Mouse (Mus musculus) forebrain, embryonic 12.5 days (tissue): ENCODE measurements at regions not wholly inside any gene's neighbourhood (a gene's known extent, or its start where the extent isn't known, plus 50 kb on each side); places are given as distances from the start of the nearest gene placed in this dataset.
A peak's percentile ranks its signal among the peaks of the same experiment; 100 is the strongest.

Source experiments
- ATAC-seq: fragments of 200-750 bp; cut with Nextera tagmentation; 2 replicates; pipeline ENCODE4 v1.8.0; 2017; ENCODE audit warnings: moderate TSS enrichment; ENCODE audit not compliant: low FRiP score
- H3K27ac ChIP-seq: fragments of 300-500 bp; sonication (generic); 2 replicates; pipeline ENCODE4 v1.5.1; 2016; ENCODE audit warnings: mild to moderate bottlenecking
- H3K27me3 ChIP-seq: fragments of 300-500 bp; sonication (generic); 2 replicates; pipeline ENCODE4 v1.6.1; 2016; ENCODE audit warnings: mild to moderate bottlenecking
- H3K36me3 ChIP-seq: fragments of 300-500 bp; sonication (generic); replicated peaks from 2 replicates; pipeline ENCODE4 v1.6.1; 2016; ENCODE audit warnings: mild to moderate bottlenecking
- H3K4me1 ChIP-seq: fragments of 300-500 bp; sonication (generic); 2 replicates; pipeline ENCODE4 v1.6.1; 2016
- H3K4me2 ChIP-seq: fragments of 300-500 bp; sonication (generic); 2 replicates; pipeline ENCODE4 v1.6.1; 2016; ENCODE audit warnings: mild to moderate bottlenecking, moderate library complexity
- H3K4me3 ChIP-seq: fragments of 300-500 bp; sonication (generic); replicated peaks from 2 replicates; pipeline ENCODE4 v1.5.1; 2016; ENCODE audit warnings: mild to moderate bottlenecking
- H3K9ac ChIP-seq: fragments of 300-500 bp; sonication (generic); 2 replicates; pipeline ENCODE4 v1.6.1; 2016; ENCODE audit warnings: mild to moderate bottlenecking
- H3K9me3 ChIP-seq: fragments of 300-500 bp; sonication (generic); 2 replicates; pipeline ENCODE4 v1.6.1; 2016
- WGBS: fragments of 180-500 bp; shearing (Covaris S2); methylation state at CpG from one replicate; pipeline ENCODE4 v1.1.7; 2016; 5-methylcytosine and 5-hydroxymethylcytosine counted together

DNA sequence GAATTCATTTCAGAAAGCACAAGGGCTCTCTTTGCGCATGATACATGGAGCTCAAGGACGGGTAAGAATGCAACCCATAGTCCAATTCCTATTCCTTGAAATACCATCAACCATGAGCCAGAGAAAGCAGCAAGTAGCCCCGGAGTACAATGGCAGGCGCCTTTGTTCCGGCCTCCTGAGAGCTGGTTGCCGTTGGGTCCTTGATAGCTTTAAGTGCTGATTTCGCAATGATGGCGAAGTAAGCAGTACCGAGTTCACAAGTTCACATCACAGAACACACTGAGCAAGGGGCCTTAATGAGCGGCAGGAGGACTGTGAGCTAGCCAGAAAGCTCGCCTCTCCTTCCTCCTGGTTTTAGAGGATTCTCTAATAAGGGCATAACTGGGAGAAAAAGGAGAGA, 227.3 kb downstream of the Cdca7 start:
- H3K9ac ChIP-seq, result no peak overlapping the region
- 75% methylated on average over 11 of the region's 11 CpGs for WGBS
- no peak overlapping the region for H3K27ac ChIP-seq
- H3K9me3 ChIP-seq, result no peaks in the 10 kb centered on the region
- H3K4me1 ChIP-seq, result peaks cover 6% of the 10 kb centered on the region
- H3K36me3 ChIP-seq, result no peaks in the 10 kb centered on the region
- H3K27me3 ChIP-seq, result no peaks in the 10 kb centered on the region
- no peak for ATAC-seq
- no peak overlapping the region for H3K4me3 ChIP-seq
- no peak overlapping the region for H3K4me2 ChIP-seq

DNA sequence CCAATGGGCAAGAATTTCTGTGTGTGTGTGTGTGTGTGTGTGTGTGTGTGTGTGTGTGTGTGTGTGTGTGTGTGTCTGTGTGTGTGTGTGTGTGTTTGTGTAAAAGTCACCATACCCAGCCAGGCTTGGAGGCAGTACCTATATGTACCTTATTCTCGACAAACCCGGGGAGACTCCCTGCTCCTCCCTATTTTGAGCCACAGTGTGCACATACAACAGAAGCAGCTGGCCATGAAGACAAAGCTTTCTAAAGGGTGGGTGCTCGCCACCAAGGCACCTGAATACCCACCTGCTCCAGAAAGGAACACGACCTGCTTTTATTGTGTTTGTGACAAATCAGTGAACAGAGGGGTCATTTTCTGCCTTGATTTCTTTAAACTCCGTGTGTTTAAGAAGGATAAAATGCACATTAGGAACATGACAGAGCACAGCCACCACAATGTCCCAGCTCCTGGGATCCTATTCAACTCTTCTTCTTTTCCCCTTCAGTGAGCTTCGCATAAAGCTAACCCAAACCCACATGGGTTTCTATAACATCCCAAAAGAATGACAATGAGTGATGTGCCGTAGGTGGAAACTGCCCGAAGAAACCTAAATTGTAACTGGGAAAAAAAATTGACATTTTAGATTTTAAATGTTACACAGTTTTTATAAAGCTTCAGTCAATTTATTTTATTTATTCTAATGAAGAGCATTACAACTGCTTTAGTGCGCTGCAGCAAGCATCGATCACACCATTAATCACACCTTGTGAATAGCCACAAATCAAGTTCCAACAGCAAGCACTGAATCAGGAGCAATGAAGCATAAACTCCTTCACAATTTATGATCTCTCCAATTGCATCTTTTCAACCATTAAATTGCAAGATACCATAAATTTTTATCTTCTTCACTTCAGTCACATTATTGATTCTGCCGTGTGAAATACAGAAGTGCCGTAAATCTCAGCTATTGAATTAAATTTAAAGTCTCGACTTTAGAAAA, 232.0 kb downstream of the Cdca7 start:
- WGBS, result 72% methylated on average over 13 of the region's 13 CpGs
- H3K9ac ChIP-seq, result no peak overlapping the region
- no peak for ATAC-seq
- no peaks in the 10 kb centered on the region; the same call in 1 of the 2 replicates for H3K4me1 ChIP-seq
- H3K27ac ChIP-seq, result no peak overlapping the region
- peaks cover 7% of the 10 kb centered on the region; the same call in 1 of the 2 replicates for H3K27me3 ChIP-seq
- H3K36me3 ChIP-seq, result no peaks in the 10 kb centered on the region
- H3K9me3 ChIP-seq, result no peaks in the 10 kb centered on the region
- no peak overlapping the region for H3K4me2 ChIP-seq
- no peak overlapping the region for H3K4me3 ChIP-seq

DNA sequence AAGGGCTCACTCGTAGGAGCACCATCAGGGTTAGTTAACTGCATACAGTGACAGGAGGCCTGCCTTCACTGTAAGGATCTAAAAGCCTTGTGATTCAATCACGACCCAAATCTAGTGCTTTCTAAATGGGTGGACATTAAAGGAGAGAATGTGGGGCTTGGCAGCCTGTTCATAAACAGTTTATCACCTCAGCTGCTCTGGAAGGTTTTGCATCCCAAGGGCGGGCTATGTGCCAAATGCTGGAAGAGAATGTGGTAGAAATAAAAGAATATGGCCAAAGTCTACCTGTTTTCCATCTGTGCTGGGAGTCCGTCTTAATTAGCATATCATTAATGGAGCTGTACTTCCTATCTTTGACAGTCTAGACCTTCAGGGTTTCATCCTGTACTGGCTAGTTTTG, 241.0 kb downstream of the Cdca7 start:
- Histone ChIP-seq H3K4me2 (no peak overlapping the region), H3K27me3 (peaks cover 7% of the 10 kb centered on the region), H3K4me3 (no peak overlapping the region), H3K9me3 (no peaks in the 10 kb centered on the region), H3K4me1 (peaks cover 10% of the 10 kb centered on the region; the same call in 1 of the 2 replicates), H3K27ac (no peak overlapping the region), H3K36me3 (no peaks in the 10 kb centered on the region), H3K9ac (no peak overlapping the region)
- no peak for ATAC-seq
- WGBS, result 87% methylated on average over 4 of the region's 4 CpGs

DNA sequence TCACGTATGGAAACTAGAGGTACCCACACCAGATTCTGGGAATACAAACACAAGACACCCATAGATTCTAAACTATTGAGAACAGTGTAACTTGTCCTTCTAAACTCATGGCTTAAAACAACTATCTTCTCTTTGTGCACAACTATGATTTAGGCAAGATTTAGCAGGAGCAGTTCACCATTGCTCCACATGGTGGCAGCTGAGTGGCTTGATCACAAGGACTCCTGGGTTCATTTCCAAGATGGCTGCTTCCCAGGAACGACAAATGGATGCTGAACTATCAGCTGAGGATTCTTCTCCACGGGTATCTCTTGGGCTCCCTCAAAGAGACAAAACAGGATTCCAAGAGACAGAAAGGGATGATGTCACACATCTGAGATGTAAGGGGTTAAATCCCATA, 251.5 kb downstream of the Sp3 start:
- H3K27ac ChIP-seq, result no peak overlapping the region
- no peaks in the 10 kb centered on the region for H3K9me3 ChIP-seq
- no peaks in the 10 kb centered on the region for H3K36me3 ChIP-seq
- H3K4me2 ChIP-seq, result no peak overlapping the region
- no peaks in the 10 kb centered on the region for H3K27me3 ChIP-seq
- H3K9ac ChIP-seq, result no peak overlapping the region
- WGBS, result 56% methylated on average over 3 of the region's 3 CpGs
- ATAC-seq, result no peak
- no peaks in the 10 kb centered on the region for H3K4me1 ChIP-seq
- H3K4me3 ChIP-seq, result no peak overlapping the region

DNA sequence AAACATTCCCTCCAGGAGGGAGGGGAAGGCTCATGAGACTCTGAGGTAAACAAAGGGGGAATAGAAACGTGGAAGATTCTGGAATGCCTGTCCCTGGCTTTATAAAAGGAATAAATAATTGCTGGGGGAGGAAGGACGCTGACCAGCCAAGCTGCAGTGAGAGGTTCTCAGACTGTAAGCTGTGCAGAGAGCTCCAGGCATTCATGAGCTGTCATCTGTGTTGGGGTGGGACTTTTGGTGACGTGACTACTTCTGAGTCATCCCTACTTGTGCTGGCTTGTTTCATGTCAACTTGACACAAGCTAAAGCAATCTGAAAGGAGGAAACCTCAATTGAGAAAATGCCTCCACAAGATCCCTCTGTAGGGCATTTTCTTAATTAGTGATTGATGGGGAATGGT, 246.9 kb downstream of the Sp3 start:
- no peak overlapping the region for H3K4me3 ChIP-seq
- no peaks in the 10 kb centered on the region for H3K36me3 ChIP-seq
- H3K4me2 ChIP-seq, result no peak overlapping the region
- WGBS, result 47% methylated on average over 3 of the region's 3 CpGs
- no peaks in the 10 kb centered on the region for H3K4me1 ChIP-seq
- no peak overlapping the region for H3K27ac ChIP-seq
- H3K9me3 ChIP-seq, result no peaks in the 10 kb centered on the region
- no peaks in the 10 kb centered on the region for H3K27me3 ChIP-seq
- H3K9ac ChIP-seq, result no peak overlapping the region
- no peak for ATAC-seq

DNA sequence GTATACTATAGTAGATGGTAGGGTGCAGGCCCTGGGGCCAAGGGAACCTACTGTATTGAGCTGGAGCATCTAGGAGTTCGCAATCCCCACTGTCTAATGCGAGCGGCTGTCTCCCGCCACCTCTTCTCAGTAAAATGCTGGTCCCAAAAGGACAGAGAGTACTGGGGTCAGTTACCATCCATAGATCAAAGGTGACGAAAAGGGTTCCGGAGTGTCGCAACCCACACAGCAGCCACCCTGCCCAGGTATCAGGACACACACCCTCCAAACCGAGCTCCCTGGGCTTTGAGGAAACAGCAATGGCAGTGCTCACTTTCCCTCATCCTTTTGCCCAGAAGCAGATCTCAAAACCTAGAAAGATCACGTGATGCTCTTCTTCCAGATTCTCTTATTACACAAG, 245.2 kb downstream of the Sp3 start:
- Histone ChIP-seq H3K9ac (no peak overlapping the region), H3K4me3 (no peak overlapping the region), H3K4me1 (no peaks in the 10 kb centered on the region), H3K27ac (no peak overlapping the region), H3K27me3 (no peaks in the 10 kb centered on the region), H3K36me3 (no peaks in the 10 kb centered on the region), H3K4me2 (no peak overlapping the region), H3K9me3 (no peaks in the 10 kb centered on the region)
- 93% methylated on average over 9 of the region's 9 CpGs for WGBS
- ATAC-seq, result no peak

DNA sequence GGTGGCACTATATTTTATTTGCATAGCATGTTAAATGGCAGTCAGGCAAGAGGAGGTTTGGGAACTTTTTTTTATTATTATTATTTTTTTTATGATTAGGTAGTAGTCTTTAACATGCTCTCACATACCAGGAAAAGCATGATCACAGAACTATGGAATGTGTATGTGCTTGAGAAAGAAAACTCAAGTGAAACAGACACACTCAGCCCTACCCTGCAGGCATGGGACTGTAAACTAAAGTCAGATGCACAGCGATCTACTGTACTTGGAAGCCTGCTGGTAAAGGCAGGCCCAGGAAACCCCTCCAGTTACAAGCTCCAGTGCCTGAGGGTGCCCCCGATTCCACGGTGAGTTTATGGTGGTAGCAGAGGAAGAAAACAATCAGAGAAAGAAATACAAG, 243.6 kb downstream of the Sp3 start:
- Histone ChIP-seq H3K9me3 (no peaks in the 10 kb centered on the region), H3K27ac (no peak overlapping the region), H3K9ac (no peak overlapping the region), H3K36me3 (no peaks in the 10 kb centered on the region), H3K27me3 (no peaks in the 10 kb centered on the region), H3K4me3 (no peak overlapping the region), H3K4me1 (no peaks in the 10 kb centered on the region), H3K4me2 (no peak overlapping the region)
- 86% methylated on average over 3 of the region's 3 CpGs for WGBS
- no peak for ATAC-seq

DNA sequence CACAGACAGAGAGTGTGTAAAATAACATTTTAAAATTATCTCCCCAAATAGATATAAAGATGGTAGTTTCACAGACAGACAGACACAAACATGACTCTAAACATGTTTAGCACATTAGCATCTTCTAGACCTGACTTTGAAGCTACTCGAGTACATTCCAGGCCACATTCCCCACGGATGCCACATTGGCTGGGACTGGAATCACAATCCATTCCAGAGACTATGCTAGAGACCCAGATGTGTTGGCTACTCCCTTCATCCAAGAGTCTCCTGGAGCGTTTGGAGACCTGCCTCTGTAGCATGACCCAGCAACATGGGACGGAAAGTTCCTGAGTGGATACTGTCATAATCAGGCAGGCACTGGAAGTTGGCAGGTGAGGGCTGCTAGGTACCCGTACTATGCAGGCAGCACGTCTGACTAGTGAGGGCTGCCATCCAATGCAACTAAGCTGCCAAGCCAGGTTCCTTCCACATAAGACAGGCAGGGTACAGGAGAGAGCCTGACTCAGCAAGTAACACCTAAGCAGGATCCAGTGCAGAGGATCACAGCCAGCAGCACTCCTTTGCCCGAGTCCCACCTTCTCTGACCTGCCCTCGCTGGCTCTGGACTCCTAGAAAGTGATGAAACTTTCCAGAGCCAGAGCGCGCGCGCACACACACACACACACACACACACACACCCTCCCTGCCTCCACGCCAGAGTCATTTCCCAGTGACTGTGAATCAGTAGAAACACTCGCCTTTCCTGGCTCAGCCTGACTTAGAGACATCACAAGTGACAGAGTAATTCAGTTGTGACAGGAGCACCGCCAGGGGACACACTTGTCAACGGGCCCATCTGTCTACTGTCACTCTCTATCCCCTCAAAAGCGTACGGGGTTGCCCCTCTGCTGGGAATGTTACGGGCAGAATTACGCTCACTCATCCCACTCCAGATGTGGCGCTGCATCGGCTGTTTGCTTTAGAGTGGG, 239.6 kb downstream of the Sp3 start:
- Histone ChIP-seq H3K4me3 (no peak overlapping the region), H3K4me2 (no peak overlapping the region), H3K4me1 (no peaks in the 10 kb centered on the region), H3K9ac (no peak overlapping the region), H3K9me3 (no peaks in the 10 kb centered on the region), H3K36me3 (no peaks in the 10 kb centered on the region), H3K27me3 (no peaks in the 10 kb centered on the region; the same call in 1 of the 2 replicates), H3K27ac (no peak overlapping the region)
- ATAC-seq, result 0 out of 2 replicates have a peak, but pooled peaks have one; percentile 11
- 73% methylated on average over 22 of the region's 22 CpGs for WGBS

DNA sequence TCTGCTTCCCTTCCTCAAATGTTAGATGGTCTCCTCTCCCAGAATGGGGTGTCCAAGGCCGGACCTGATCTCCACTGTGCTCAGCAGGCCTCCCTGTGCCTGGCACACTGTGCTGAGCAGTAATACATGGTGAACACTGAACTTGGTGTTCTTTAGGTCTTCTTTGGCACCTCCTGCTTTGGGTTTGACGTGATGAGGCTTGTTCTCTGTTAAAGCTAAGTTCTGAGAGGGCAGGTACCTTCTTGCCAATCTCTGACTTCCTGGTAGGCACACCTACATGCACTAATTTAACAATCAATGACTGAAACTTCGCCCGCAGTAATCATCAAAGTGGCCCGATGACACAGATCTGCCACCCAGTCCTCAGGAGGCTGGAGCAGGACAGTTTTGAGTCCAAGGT, 238.5 kb downstream of the Sp3 start:
- no peaks in the 10 kb centered on the region for H3K4me1 ChIP-seq
- no peak overlapping the region for H3K9ac ChIP-seq
- H3K36me3 ChIP-seq, result no peaks in the 10 kb centered on the region
- no peak overlapping the region for H3K27ac ChIP-seq
- no peak overlapping the region for H3K4me2 ChIP-seq
- no peak for ATAC-seq
- H3K27me3 ChIP-seq, result no peaks in the 10 kb centered on the region; the same call in 1 of the 2 replicates
- WGBS, result 86% methylated on average over 5 of the region's 5 CpGs
- H3K4me3 ChIP-seq, result no peak overlapping the region
- no peaks in the 10 kb centered on the region for H3K9me3 ChIP-seq

DNA sequence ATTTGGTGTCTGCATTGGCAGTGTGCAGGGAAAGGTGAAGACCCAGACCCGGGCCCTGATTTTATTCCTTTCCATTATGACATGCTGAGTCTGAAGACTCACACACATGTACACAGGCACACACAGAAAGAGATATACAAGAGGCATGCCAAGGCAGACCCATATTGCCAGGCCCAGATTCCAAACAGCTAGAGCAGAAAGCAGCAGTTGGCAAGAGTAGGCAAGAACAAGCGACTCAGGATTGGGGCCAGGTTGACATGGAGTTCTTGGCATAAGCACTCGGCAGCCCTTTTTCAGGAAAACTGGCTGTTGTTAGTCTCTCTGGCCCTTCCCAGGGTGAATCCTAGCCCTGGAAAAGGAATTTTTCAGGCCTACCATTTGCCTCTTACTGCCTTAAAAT, 236.6 kb downstream of the Sp3 start:
- Histone ChIP-seq H3K4me1 (no peaks in the 10 kb centered on the region), H3K4me3 (no peak overlapping the region), H3K9me3 (no peaks in the 10 kb centered on the region), H3K4me2 (no peak overlapping the region), H3K27ac (no peak overlapping the region), H3K9ac (no peak overlapping the region), H3K36me3 (no peaks in the 10 kb centered on the region), H3K27me3 (no peaks in the 10 kb centered on the region; the same call in 1 of the 2 replicates)
- 96% methylated on average over 3 of the region's 3 CpGs for WGBS
- no peak for ATAC-seq

DNA sequence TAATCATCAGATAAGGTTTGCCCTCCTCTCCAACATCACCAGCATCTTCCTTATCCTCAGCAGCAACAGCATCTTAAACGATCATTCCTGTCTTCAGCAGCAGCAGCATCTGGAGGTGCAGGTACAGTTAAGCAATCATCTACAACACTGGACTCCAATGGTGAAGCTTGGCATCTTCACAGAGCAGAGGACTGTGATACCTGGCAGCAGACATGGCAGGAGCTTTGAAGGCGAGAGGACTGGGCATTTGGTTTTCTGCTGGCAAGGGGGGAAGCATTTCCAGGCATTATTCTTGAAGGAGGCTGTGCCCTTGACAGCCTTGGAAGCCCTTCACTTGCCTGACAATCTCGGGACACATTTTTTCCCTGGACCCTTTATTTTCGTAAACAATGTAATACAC, 235.3 kb downstream of the Sp3 start:
- Histone ChIP-seq H3K27ac (no peak overlapping the region), H3K27me3 (no peaks in the 10 kb centered on the region; the same call in 1 of the 2 replicates), H3K4me3 (no peak overlapping the region), H3K4me1 (no peaks in the 10 kb centered on the region), H3K36me3 (no peaks in the 10 kb centered on the region), H3K9ac (no peak overlapping the region), H3K4me2 (no peak overlapping the region), H3K9me3 (no peaks in the 10 kb centered on the region)
- 73% methylated on average over 4 of the region's 4 CpGs for WGBS
- no peak for ATAC-seq

DNA sequence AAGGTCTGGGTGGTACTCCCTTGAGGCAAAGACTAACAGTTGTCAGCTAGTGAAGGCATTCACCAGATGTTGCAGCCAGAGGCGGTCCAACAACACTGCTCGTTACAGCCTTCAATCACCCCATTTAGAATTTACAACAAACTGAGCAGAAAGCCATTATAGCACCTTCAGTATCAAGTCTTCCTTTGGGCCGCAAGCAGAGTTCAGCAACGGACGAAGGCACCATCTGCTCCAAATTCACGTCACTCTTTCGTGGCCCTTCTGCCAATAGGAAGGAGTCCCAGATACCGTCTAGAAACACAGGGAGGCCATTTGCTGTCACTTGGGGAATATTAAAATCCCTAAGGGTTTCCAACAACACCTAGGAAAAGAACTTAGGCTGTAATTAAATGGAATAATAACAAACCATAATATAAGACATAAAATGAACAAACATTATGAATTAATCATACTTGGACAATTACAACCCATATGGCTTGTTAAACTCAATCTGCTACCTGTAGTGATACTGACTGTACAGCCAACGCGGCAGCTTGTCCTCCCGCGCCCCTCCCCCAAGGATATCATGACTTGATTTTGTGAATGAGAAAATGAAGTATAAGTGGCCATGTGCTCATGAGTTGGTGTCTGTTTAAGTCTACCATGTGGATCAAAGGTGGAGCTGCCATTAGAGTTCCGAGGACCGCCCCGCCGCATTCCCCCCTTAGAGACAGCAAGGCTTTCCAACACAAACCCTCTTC, 233.6 kb downstream of the Sp3 start:
- no peaks in the 10 kb centered on the region for H3K36me3 ChIP-seq
- 75% methylated on average over 16 of the region's 16 CpGs for WGBS
- ATAC-seq, result no peak

More for the DNA sequence above, 233.6 kb downstream of the Sp3 start:
- Histone ChIP-seq H3K27ac (no peak overlapping the region), H3K4me2 (no peak overlapping the region), H3K9me3 (no peaks in the 10 kb centered on the region), H3K4me1 (no peaks in the 10 kb centered on the region), H3K27me3 (no peaks in the 10 kb centered on the region; the same call in 1 of the 2 replicates), H3K4me3 (no peak overlapping the region), H3K9ac (no peak overlapping the region)
